Mouse (Mus musculus) thymus, adult 2 months (tissue): ENCODE results near the gene Tpcn1.
"Not testable (repeated sequence)": the region's sequence is repeated elsewhere in the genome, so short reads cannot be mapped to it uniquely, and the experiment has no call there.

Experiments used
- CTCF ChIP-seq: fragments of 200-500 bp; IDR thresholded peaks from 2 replicates; pipeline ENCODE4 v1.5.1; 2012; ENCODE audit warnings: mild to moderate bottlenecking, control low read depth, low read length, moderate library complexity, borderline replicate concordance; ENCODE audit not compliant: control insufficient read depth, poor library complexity, insufficient read depth; ENCODE audit errors: extremely low read depth
- POLR2A ChIP-seq: fragments of 200-500 bp; IDR thresholded peaks from 2 replicates; pipeline ENCODE4 v1.6.1; 2012; ENCODE audit warnings: mild to moderate bottlenecking, low read length, control low read depth, moderate library complexity; ENCODE audit not compliant: control insufficient read depth, poor library complexity, insufficient read depth; ENCODE audit errors: extremely low read depth

- not testable (repeated sequence) for TF ChIP-seq CTCF, POLR2A
Observed at GRCm38 (mm10) chr5:120500609-120501008, 87.9 kb downstream of the Tpcn1 start.
